Mouse (Mus musculus) embryonic facial prominence, embryonic 11.5 days (tissue): ENCODE results near the gene Crb3. TPM values are rescaled to one million over a fixed set of nuclear protein-coding genes. Genes with fewer than 3 reads are reported as not detected.

ENCODE experiments used
- ATAC-seq: fragments of 200-750 bp; cut with Nextera tagmentation; replicated peaks from 2 replicates; pipeline ENCODE4 v1.8.0; 2017; ENCODE audit warnings: low read depth; ENCODE audit not compliant: insufficient number of reproducible peaks, low FRiP score, low TSS enrichment
- DNase-seq: peaks from one replicate; pipeline ENCODE4 v3.0.0-alpha.2; 2015; ENCODE audit warnings: low spot score
- H3K27ac ChIP-seq: fragments of 300-500 bp; sonication (generic); replicated peaks from 2 replicates; pipeline ENCODE4 v1.5.1; 2014; ENCODE audit warnings: mild to moderate bottlenecking, low read depth, low read length, control low read depth
- H3K27me3 ChIP-seq: fragments of 300-500 bp; sonication (generic); 2 replicates; pipeline ENCODE4 v1.6.1; 2014; ENCODE audit warnings: mild to moderate bottlenecking, low read length, moderate library complexity, mixed read lengths; ENCODE audit not compliant: control insufficient read depth, insufficient read depth
- H3K36me3 ChIP-seq: fragments of 300-500 bp; sonication (generic); replicated peaks from 2 replicates; pipeline ENCODE4 v1.6.1; 2014; ENCODE audit warnings: low read depth, mild to moderate bottlenecking, low read length, moderate library complexity, mixed read lengths; ENCODE audit not compliant: control insufficient read depth, insufficient read depth
- H3K4me1 ChIP-seq: fragments of 300-500 bp; sonication (generic); 2 replicates; pipeline ENCODE4 v1.6.1; 2014; ENCODE audit warnings: low read length, mixed read lengths; ENCODE audit not compliant: control insufficient read depth, insufficient read depth
- H3K4me2 ChIP-seq: fragments of 300-500 bp; sonication (generic); 2 replicates; pipeline ENCODE4 v1.6.1; 2014; ENCODE audit warnings: low read depth, mild to moderate bottlenecking, control low read depth, low read length, moderate library complexity
- H3K4me3 ChIP-seq: fragments of 300-500 bp; sonication (generic); 2 replicates; pipeline ENCODE4 v1.5.1; 2014; ENCODE audit warnings: low read depth, low read length, control low read depth
- H3K9ac ChIP-seq: fragments of 300-500 bp; sonication (generic); replicated peaks from 2 replicates; pipeline ENCODE4 v1.6.1; 2014; ENCODE audit warnings: mild to moderate bottlenecking, control low read depth, low read length
- H3K9me3 ChIP-seq: fragments of 300-500 bp; sonication (generic); replicated peaks from 2 replicates; pipeline ENCODE4 v1.6.1; 2016; ENCODE audit warnings: mild to moderate bottlenecking, low read length, inconsistent platforms, mixed read lengths; ENCODE audit not compliant: control insufficient read depth
- WGBS: fragments of 180-500 bp; shearing (Covaris S2); extraction: QIAGEN DNeasy Blood & Tissue Kit; methylation state at CpG from one replicate; pipeline ENCODE4 v1.1.7; 2014; 5-methylcytosine and 5-hydroxymethylcytosine counted together
- polyA plus RNA-seq: library from polyadenylated mRNA; unstranded; fragments of >200 nt; fragmentation: Nextera tagmentation; extraction: Ambion mirVana; gene quantifications from 2 replicates; pipeline ENCODE4 v1.2.1, GENCODE M21; 2014

Gene Crb3
- polyA plus RNA-seq, 1 experiment from 2014 or later, result 5.1 TPM

DNA sequence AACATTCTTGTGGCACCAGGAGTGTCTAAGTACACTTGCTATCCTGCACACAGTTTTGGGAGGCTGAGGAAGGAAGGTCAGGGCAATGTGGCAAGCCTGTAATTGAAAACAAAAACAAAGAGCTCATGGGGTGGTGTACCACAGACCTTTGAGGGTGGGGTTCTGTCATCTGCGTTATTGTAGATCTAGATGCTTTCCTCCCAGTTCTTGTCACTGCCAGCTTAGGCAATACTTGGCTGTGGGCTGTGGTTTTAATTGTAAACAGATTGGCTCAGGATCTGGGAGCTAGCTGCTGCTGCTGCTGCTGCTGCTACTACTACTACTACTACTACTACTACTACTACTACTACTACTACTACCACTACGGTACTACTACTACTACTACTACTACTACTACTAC, 43.4 kb downstream of the Crb3 start:
- no peak overlapping the region for H3K9ac ChIP-seq
- H3K4me2 ChIP-seq, result no peak overlapping the region
- DNase-seq, result no peak
- WGBS, result 66% methylated on average over 2 of the region's 2 CpGs
- no peaks in the 10 kb centered on the region for H3K4me1 ChIP-seq
- H3K36me3 ChIP-seq, result no peaks in the 10 kb centered on the region
- ATAC-seq, result no peak
- H3K27me3 ChIP-seq, result no peaks in the 10 kb centered on the region
- H3K9me3 ChIP-seq, result no peaks in the 10 kb centered on the region
- H3K27ac ChIP-seq, result no peak overlapping the region
- no peak overlapping the region for H3K4me3 ChIP-seq

DNA sequence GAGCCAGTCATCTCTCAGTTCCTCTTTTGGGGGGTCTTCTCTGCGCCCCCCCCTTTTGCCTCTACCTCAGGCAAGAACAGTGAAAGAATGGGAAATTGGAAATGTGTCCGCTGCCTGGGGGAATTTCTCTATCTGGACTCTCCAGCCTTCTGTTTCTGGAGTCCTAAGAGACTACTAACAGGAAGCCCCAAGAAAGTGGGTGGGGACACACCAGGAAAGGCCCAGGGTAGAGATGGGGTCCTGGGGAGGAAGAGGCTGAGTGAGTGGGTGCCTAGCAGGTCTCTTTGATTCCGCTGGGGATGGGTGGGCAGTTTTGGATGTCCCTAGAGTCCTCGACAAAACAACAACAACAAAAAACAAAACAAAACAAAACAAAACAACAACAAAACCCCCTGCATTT, 45.6 kb downstream of the Crb3 start:
- DNase-seq (no peak), ATAC-seq (no peak; the same call in 1 of the 2 replicates)
- peak overlapping the region; percentile 86 for H3K4me2 ChIP-seq
- H3K27me3 ChIP-seq, result no peaks in the 10 kb centered on the region
- peak overlapping the region; percentile 62; the same call in 1 of the 2 replicates for H3K4me3 ChIP-seq
- H3K4me1 ChIP-seq, result no peaks in the 10 kb centered on the region
- WGBS, result 41% methylated on average over 4 of the region's 4 CpGs
- H3K9me3 ChIP-seq, result no peaks in the 10 kb centered on the region
- no peak overlapping the region for H3K9ac ChIP-seq
- H3K36me3 ChIP-seq, result no peaks in the 10 kb centered on the region
- H3K27ac ChIP-seq, result no peak overlapping the region

DNA sequence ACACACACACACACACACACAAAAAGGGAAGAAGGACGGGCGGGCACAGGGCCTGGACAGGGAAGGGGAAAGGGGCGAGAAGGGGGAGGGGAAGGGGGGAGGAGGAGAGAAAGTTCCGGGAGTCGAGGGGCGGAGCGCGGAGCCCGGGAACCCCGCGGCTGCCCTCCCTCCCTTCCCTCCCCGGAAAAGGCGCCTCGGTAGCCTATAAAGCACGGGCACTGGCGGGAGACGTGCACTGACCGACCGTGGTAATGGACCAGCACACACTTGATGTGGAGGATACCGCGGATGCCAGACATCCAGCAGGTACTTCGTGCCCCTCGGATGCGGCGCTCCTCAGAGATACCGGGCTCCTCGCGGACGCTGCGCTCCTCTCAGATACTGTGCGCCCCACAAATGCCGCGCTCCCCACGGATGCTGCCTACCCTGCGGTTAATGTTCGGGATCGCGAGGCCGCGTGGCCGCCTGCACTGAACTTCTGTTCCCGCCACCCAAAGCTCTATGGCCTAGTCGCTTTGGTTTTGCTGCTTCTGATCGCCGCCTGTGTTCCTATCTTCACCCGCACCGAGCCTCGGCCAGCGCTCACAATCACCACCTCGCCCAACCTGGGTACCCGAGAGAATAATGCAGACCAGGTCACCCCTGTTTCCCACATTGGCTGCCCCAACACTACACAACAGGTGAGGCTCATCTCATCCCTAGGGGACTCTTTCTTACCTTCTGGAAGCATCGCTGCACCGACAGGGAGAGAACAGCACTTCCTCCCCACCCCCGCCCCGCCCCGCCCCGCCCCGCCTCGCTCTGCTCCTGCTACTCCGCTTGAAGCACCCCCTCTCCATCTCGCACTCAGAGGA, 46.5 kb downstream of the Crb3 start, which contains the start of gene Tnfsf9:
TSS of gene Tnfsf9 (plus strand) at position 145 of the 854 bp plus-strand sequence.
- WGBS, result under 1% methylated on average over 54 of the region's 61 CpGs
- Histone ChIP-seq H3K4me2 (peak within 1 kb of the TSS; percentile 86), H3K27me3 (no peaks in the 10 kb centered on the region), H3K9me3 (no peaks in the 10 kb centered on the region), H3K27ac (0 out of 2 replicates have a peak within 1 kb of the TSS, but pooled peaks have one; percentile 28), H3K36me3 (no peaks in the 10 kb centered on the region), H3K9ac (peak within 1 kb of the TSS; percentile 80), H3K4me1 (no peaks in the 10 kb centered on the region), H3K4me3 (peak within 1 kb of the TSS; percentile 62)
- ATAC-seq (peak; percentile 77), DNase-seq (peak; percentile 77)

DNA sequence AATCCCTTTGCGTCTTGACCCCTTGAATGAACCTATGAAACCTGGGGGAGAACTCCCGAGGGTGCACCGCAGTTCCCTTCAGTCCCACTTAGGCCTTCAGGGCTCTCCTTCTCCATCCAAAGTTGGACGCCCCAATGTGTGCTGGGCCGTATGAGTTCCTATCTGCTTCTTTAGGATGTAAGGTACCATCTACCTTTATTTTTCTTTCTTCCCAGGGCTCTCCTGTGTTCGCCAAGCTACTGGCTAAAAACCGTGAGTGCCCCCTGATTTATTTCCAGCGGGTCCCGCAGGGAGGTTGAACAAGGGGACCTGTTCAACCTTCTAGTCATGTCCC, 47.1 kb downstream of the Crb3 start:
- Histone ChIP-seq H3K36me3 (no peaks in the 10 kb centered on the region), H3K27me3 (no peaks in the 10 kb centered on the region), H3K4me3 (peak overlapping the region; percentile 62), H3K9me3 (no peaks in the 10 kb centered on the region), H3K27ac (no peak overlapping the region), H3K4me1 (no peaks in the 10 kb centered on the region), H3K4me2 (peak overlapping the region; percentile 86), H3K9ac (peak overlapping the region; percentile 80)
- WGBS, result 6% methylated on average over 9 of the region's 9 CpGs
- DNase-seq (no peak), ATAC-seq (no peak)

DNA sequence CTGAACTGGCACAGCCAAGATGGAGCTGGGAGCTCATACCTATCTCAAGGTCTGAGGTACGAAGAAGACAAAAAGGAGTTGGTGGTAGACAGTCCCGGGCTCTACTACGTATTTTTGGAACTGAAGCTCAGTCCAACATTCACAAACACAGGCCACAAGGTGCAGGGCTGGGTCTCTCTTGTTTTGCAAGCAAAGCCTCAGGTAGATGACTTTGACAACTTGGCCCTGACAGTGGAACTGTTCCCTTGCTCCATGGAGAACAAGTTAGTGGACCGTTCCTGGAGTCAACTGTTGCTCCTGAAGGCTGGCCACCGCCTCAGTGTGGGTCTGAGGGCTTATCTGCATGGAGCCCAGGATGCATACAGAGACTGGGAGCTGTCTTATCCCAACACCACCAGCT, 48.2 kb downstream of the Crb3 start:
- no peaks in the 10 kb centered on the region for H3K27me3 ChIP-seq
- no peak overlapping the region for H3K4me3 ChIP-seq
- H3K4me2 ChIP-seq, result no peak overlapping the region
- no peaks in the 10 kb centered on the region for H3K36me3 ChIP-seq
- WGBS, result 80% methylated on average over 5 of the region's 5 CpGs
- DNase-seq (no peak), ATAC-seq (no peak)
- no peaks in the 10 kb centered on the region for H3K4me1 ChIP-seq
- H3K27ac ChIP-seq, result no peak overlapping the region
- no peaks in the 10 kb centered on the region for H3K9me3 ChIP-seq
- H3K9ac ChIP-seq, result no peak overlapping the region

DNA sequence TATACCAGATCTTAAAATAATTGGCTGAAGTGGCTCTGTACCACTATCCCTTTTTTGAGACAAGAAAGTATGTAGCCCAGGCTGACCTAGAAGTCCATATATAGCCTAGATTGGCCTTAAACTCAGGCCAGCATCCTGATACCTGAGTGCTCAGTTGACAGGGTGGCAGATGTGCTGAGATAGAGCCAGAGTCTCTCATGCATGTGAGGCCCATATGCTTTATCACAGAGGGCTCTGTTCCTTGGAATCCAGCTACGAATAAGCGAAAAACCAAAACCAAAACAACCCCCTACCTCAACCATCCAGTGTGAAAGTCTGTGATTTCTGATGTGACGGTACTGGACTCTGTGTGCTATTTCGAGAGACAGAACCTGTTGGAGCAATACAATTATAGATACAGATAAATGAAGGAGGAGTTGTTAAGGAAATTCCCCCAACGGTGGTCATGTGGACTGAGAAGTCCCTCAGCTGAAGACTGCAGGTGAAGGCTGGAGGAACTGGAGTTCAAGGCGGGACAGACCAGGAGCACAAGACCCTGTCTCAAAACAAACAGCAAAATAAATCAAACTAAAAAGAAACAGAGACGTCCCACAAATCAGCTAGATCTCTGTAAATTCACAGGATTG, 49.2 kb downstream of the Crb3 start:
- H3K36me3 ChIP-seq, result no peaks in the 10 kb centered on the region
- no peaks in the 10 kb centered on the region for H3K27me3 ChIP-seq
- DNase-seq (no peak), ATAC-seq (no peak)
- H3K9me3 ChIP-seq, result no peaks in the 10 kb centered on the region
- no peak overlapping the region for H3K4me2 ChIP-seq
- 86% methylated on average over 7 of the region's 7 CpGs for WGBS
- no peak overlapping the region for H3K9ac ChIP-seq
- no peak overlapping the region for H3K4me3 ChIP-seq
- H3K27ac ChIP-seq, result no peak overlapping the region
- no peaks in the 10 kb centered on the region for H3K4me1 ChIP-seq

DNA sequence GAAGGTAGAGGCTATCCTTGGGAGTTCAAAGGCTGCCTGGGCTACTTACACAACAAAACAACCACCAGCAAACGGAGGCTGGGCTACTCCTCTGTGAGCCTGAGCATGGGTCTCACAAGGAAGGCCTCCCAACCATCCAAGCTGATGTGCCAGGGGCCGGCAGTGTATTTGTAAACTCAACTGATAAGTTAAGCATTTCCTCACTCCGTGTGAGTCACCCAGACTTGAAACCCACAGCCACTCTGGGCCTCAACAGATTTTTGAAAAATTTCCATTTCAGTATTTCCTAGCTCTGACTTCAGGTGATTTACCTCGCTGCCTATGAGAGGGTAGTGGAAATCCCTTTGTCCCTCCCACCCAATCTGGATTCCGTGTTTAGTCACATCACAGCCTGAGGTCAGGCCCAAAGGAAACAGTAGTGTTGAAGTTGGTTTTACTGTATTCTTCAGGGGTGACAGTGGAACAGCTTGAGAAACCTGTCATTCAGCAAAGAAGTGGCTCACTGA, 49.8 kb downstream of the Crb3 start:
- Histone ChIP-seq H3K36me3 (no peaks in the 10 kb centered on the region), H3K9ac (no peak overlapping the region), H3K27ac (no peak overlapping the region), H3K27me3 (no peaks in the 10 kb centered on the region), H3K4me1 (no peaks in the 10 kb centered on the region), H3K4me3 (no peak overlapping the region), H3K4me2 (no peak overlapping the region), H3K9me3 (no peaks in the 10 kb centered on the region)
- WGBS, result 59% methylated on average over 5 of the region's 5 CpGs
- DNase-seq, result no peak
- no peak for ATAC-seq

DNA sequence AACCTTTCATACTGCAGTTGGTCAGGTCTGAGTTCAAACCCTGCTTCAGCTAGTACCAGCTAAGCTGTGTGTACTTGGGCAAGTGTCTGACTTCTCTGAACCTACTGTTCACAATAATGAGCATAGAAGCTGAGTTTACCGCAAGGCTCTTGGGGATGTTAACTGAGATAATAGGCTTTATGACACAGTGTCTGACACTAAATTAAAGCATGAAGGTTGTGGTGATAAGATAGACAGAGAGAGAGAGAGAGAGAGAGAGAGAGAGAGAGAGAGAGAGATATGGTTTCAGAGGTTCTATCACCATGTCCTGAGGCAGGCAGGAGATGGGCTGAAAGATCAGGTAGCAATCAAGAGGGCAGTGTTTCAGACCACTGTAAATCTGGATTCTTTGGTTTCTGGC, 51.1 kb downstream of the Crb3 start:
- Histone ChIP-seq H3K36me3 (no peaks in the 10 kb centered on the region), H3K4me1 (no peaks in the 10 kb centered on the region), H3K4me3 (no peak overlapping the region), H3K27me3 (no peaks in the 10 kb centered on the region), H3K4me2 (no peak overlapping the region), H3K9ac (no peak overlapping the region), H3K27ac (no peak overlapping the region), H3K9me3 (no peaks in the 10 kb centered on the region)
- ATAC-seq, result no peak
- 88% methylated on average over 1 of the region's 1 CpGs for WGBS
- DNase-seq, result no peak
